Mouse (Mus musculus): ENCODE results near the gene Rab3il1. TPM values are rescaled to one million over a fixed set of nuclear protein-coding genes. Genes with fewer than 3 reads are reported as not detected.

The Rab3il1 gene
- polyA plus RNA-seq, 1 experiment, result 90.9 TPM

DNA sequence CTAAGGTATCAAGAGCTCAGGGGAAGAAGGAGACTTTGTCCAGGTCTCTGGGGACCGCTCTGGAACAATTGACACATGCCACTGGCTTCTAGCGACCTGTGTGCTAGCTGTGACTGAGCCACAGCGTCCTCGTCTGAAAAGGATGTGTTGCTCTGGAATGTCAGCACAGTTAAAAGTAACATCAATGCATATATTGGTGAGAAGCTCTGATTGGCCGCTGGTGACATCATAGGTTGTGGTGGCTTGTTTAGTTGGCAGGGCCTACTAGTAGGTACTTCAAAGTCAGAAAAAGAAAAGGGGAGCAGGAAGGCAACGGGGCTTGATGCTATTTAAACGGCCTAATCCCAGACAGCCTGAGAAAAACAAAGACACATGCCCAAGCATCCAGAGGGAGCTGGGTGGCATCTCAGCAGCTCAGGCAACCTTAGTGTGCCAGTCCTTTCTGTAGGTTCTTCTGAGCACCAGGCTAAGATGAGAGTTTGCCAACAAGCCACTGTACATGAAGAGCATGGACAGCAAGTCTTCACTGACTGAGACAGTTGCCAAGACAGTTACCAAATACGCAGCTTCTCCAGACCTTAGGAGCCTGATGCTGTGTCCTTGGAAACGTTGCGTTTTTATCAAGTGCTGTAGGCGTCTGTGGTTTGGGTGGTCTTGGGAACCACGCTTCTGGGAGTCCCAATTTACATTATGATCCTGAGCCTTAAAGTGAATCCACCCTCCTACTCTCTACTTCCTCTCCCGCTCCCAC, 2.6 kb upstream of the Rab3il1 start:
- peaks cover 15% of the 10 kb centered on the region for H3K4me1 ChIP-seq (ENCODE audit: control insufficient read depth)
- H3K4me3 ChIP-seq (replicated peaks), result no peak overlapping the region
- TF ChIP-seq GATA1 (IDR thresholded peaks at IDR 0.05; ENCODE audit: low read length) (no peak), TAL1 (IDR thresholded peaks at IDR 0.05; ENCODE audit: low read length) (no peak)
- H3K9me3 ChIP-seq (ENCODE audit: control insufficient read depth, low read length), result peaks cover 8% of the 10 kb centered on the region
- H3K36me3 ChIP-seq (ENCODE audit: control insufficient read depth), result peaks cover 3% of the 10 kb centered on the region; the same call in 1 of the 2 replicates
- no peaks in the 10 kb centered on the region; the same call in 1 of the 2 replicates for H3K27me3 ChIP-seq (ENCODE audit: control insufficient read depth)

DNA sequence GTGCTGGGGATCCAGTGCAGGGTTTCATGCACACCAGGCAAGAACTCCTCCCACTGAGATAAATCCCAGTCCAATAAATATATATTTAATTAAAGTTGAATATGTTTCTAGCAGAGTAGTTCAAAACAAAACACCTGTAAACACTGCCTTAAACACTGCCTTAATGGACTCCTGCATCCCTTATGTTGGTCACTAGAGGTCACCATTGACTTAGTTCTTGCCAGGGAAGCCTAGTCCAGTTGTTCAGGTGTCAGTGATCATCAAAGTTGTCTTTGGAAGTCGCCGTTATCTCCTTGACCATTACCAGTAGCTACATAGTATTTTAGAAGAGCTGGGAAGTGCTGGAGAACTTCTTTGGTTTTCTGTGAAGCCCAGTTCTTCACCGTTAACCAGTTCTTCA, 1.1 kb upstream of the Rab3il1 start:
- Histone ChIP-seq H3K4me1 (ENCODE audit: control insufficient read depth) (peaks cover 17% of the 10 kb centered on the region), H3K27me3 (ENCODE audit: control insufficient read depth) (no peaks in the 10 kb centered on the region; the same call in 1 of the 2 replicates), H3K9me3 (ENCODE audit: control insufficient read depth, low read length) (peaks cover 8% of the 10 kb centered on the region), H3K36me3 (ENCODE audit: control insufficient read depth) (peaks cover 3% of the 10 kb centered on the region; the same call in 1 of the 2 replicates), H3K4me3 (replicated peaks) (no peak overlapping the region)
- no peak for TF ChIP-seq TAL1 (IDR thresholded peaks at IDR 0.05; ENCODE audit: low read length)
- no peak for TF ChIP-seq GATA1 (IDR thresholded peaks at IDR 0.05; ENCODE audit: low read length)

GRCm38 (mm10) chr19:10003696-10004095, 2.2 kb downstream of the Rab3il1 start:
- no peaks in the 10 kb centered on the region for H3K27me3 ChIP-seq (ENCODE audit: control insufficient read depth)

GRCm38 (mm10) chr19:10011408-10011807, 9.9 kb downstream of the Rab3il1 start:
- Histone ChIP-seq H3K4me1 (ENCODE audit: control insufficient read depth) (peaks cover 61% of the 10 kb centered on the region), H3K36me3 (ENCODE audit: control insufficient read depth) (peaks cover 18% of the 10 kb centered on the region)

More at GRCm38 (mm10) chr19:10003696-10004095, 2.2 kb downstream of the Rab3il1 start:
- peaks cover 3% of the 10 kb centered on the region; the same call in 1 of the 2 replicates for H3K36me3 ChIP-seq (ENCODE audit: control insufficient read depth)
- H3K4me3 ChIP-seq (replicated peaks), result no peak overlapping the region
- no peak for TF ChIP-seq TAL1 (IDR thresholded peaks at IDR 0.05; ENCODE audit: low read length)
- no peak for TF ChIP-seq GATA1 (IDR thresholded peaks at IDR 0.05; ENCODE audit: low read length)
- peaks cover 8% of the 10 kb centered on the region for H3K9me3 ChIP-seq (ENCODE audit: control insufficient read depth, low read length)
- peaks cover 17% of the 10 kb centered on the region for H3K4me1 ChIP-seq (ENCODE audit: control insufficient read depth)

DNA sequence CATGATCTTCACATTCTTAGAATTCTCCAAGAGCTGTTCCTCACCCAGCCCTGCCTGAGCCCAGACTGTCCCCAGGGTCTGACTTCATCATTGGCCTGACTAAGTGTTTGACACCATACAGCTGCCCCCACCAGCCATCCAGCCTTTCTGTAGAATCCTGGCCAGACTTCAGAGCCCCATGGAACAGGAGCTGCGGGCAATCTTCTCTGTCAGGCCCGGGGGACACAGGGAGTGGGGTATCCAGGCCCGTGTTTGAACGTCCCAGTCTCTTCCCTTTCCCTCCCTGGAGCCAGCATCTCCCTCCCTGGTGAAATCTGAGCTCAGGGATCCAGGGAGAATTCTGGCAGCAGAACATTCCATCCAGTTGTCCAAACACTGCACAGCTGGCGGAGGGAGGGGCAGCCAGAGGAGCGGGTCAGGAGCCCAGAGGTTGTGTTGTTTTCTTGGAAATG, 11.4 kb downstream of the Rab3il1 start:
- H3K4me1 ChIP-seq (ENCODE audit: control insufficient read depth), result peaks cover 70% of the 10 kb centered on the region
- H3K9me3 ChIP-seq (ENCODE audit: control insufficient read depth, low read length), result no peaks in the 10 kb centered on the region
- H3K36me3 ChIP-seq (ENCODE audit: control insufficient read depth), result peaks cover 33% of the 10 kb centered on the region
- H3K4me3 ChIP-seq (replicated peaks), result peak overlapping the region; percentile 68
- no peaks in the 10 kb centered on the region for H3K27me3 ChIP-seq (ENCODE audit: control insufficient read depth)
- TF ChIP-seq TAL1 (IDR thresholded peaks at IDR 0.05; ENCODE audit: low read length) (no peak), GATA1 (IDR thresholded peaks at IDR 0.05; ENCODE audit: low read length) (no peak)

More at GRCm38 (mm10) chr19:10011408-10011807, 9.9 kb downstream of the Rab3il1 start:
- H3K27me3 ChIP-seq (ENCODE audit: control insufficient read depth), result no peaks in the 10 kb centered on the region
- H3K9me3 ChIP-seq (ENCODE audit: control insufficient read depth, low read length), result no peaks in the 10 kb centered on the region
- no peak overlapping the region for H3K4me3 ChIP-seq (replicated peaks)
- TF ChIP-seq TAL1 (IDR thresholded peaks at IDR 0.05; ENCODE audit: low read length), result no peak
- no peak for TF ChIP-seq GATA1 (IDR thresholded peaks at IDR 0.05; ENCODE audit: low read length)

GRCm38 (mm10) chr19:10013348-10013747, 11.9 kb downstream of the Rab3il1 start:
- Histone ChIP-seq H3K4me1 (ENCODE audit: control insufficient read depth) (peaks cover 75% of the 10 kb centered on the region), H3K36me3 (ENCODE audit: control insufficient read depth) (peaks cover 38% of the 10 kb centered on the region), H3K27me3 (ENCODE audit: control insufficient read depth) (no peaks in the 10 kb centered on the region), H3K9me3 (ENCODE audit: control insufficient read depth, low read length) (no peaks in the 10 kb centered on the region), H3K4me3 (replicated peaks) (peak overlapping the region; percentile 68)
- TF ChIP-seq GATA1 (IDR thresholded peaks at IDR 0.05; ENCODE audit: low read length) (no peak), TAL1 (IDR thresholded peaks at IDR 0.05; ENCODE audit: low read length) (no peak)

DNA sequence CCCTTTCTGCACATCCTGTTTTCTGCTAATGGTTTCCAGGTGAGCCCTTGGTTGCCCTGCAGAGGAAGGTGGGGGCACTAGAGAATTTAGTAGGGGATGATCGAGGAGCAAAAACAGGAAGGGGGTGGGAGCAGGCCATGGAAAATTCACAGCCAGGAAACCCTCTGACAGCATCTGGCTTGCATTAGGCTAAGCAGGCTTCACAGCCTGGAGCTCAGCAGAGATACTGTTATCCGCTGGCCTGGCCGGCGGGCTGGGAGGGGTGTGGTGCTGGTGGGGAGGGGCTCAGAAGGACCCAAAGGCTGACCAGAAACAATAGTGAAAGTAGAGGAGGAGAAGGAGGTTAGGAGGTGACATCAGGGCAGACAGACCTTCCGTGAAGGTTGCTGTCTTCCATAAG, 12.4 kb downstream of the Rab3il1 start:
- TF ChIP-seq GATA1 (IDR thresholded peaks at IDR 0.05; ENCODE audit: low read length) (no peak; the same call in 1 of the 2 replicates), TAL1 (IDR thresholded peaks at IDR 0.05; ENCODE audit: low read length) (no peak)
- Histone ChIP-seq H3K4me3 (replicated peaks) (peak overlapping the region; percentile 68), H3K27me3 (ENCODE audit: control insufficient read depth) (no peaks in the 10 kb centered on the region), H3K9me3 (ENCODE audit: control insufficient read depth, low read length) (no peaks in the 10 kb centered on the region), H3K36me3 (ENCODE audit: control insufficient read depth) (peaks cover 43% of the 10 kb centered on the region), H3K4me1 (ENCODE audit: control insufficient read depth) (peaks cover 79% of the 10 kb centered on the region)

GRCm38 (mm10) chr19:10014824-10015223, 13.4 kb downstream of the Rab3il1 start:
- no peaks in the 10 kb centered on the region for H3K9me3 ChIP-seq (ENCODE audit: control insufficient read depth, low read length)
- peaks cover 79% of the 10 kb centered on the region for H3K4me1 ChIP-seq (ENCODE audit: control insufficient read depth)
- H3K4me3 ChIP-seq (replicated peaks), result peak overlapping the region; percentile 68
- peaks cover 52% of the 10 kb centered on the region for H3K36me3 ChIP-seq (ENCODE audit: control insufficient read depth)
- H3K27me3 ChIP-seq (ENCODE audit: control insufficient read depth), result no peaks in the 10 kb centered on the region
- TF ChIP-seq TAL1 (IDR thresholded peaks at IDR 0.05; ENCODE audit: low read length) (peak; percentile 89), GATA1 (IDR thresholded peaks at IDR 0.05; ENCODE audit: low read length) (peak; percentile 77)

GRCm38 (mm10) chr19:10015442-10015841, 14.0 kb downstream of the Rab3il1 start:
- Histone ChIP-seq H3K4me3 (replicated peaks) (peak overlapping the region; percentile 68), H3K9me3 (ENCODE audit: control insufficient read depth, low read length) (no peaks in the 10 kb centered on the region), H3K27me3 (ENCODE audit: control insufficient read depth) (no peaks in the 10 kb centered on the region), H3K4me1 (ENCODE audit: control insufficient read depth) (peaks cover 76% of the 10 kb centered on the region), H3K36me3 (ENCODE audit: control insufficient read depth) (peaks cover 58% of the 10 kb centered on the region)
- no peak for TF ChIP-seq TAL1 (IDR thresholded peaks at IDR 0.05; ENCODE audit: low read length)
- TF ChIP-seq GATA1 (IDR thresholded peaks at IDR 0.05; ENCODE audit: low read length), result no peak

Measured in erythroblast, embryonic 14.5 days (primary cell).